Mouse (Mus musculus) T-cell, adult 66 days (primary cell): Measurements from ENCODE around the gene 2610002M06Rik. TPM values are rescaled to one million over a fixed set of nuclear protein-coding genes. Genes with fewer than 3 reads are reported as not detected.

Experiments used
- total RNA-seq, 2 experiments: library from RNA; stranded (reverse); gene quantifications; 3 replicates in 1 of 2; 4 replicates in 1 of 2; pipeline ENCODE4 v1.2.4; 2023

The 2610002M06Rik gene
- total RNA-seq: 10 to 100 TPM; 15.6 to 16.8 TPM

DNA sequence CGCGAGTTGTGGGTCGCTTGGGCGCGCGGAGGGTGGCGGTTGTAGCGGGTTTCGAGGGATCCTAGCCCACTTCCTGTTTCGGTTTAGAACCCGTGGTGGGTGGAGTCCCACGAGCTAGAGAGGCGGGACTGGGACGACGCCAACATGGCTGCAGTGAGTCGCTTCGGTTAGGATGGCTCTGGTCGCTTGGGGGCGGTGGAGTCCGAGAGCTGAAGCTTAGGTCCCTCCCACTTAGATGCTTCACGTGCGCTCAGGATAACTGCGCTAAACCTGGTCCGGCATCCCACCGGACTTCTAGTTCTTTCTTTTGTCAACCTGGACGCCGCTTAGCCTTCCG, at the start of gene 2610002M06Rik:
TSS of gene 2610002M06Rik (minus strand) at position 117 of the 337 bp plus-strand sequence.

DNA sequence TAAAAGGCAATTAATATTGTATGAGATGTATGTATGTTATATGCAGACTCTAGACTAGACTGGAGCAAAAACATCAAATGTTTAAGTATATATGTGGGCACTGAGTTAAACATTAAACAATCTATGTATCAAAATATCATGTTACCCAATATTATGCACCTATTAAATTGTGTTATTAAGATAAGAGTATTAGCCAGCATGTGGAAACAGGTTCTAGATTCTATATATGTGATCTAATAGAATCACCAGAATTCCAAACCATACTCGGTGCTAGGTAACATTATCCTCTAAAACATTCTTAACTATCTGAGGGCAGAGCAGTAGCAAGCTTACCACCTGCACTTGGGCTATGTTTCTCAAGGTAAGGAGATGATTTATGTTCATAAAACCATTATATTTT, 23.8 kb downstream of the 2610002M06Rik start, which contains the start of gene Tent5d:
TSS of gene Tent5d (plus strand) at position 301 of the 400 bp plus-strand sequence.

Other genes with a start within 250 kb of the 2610002M06Rik start
- gene Tbx22, start 148.4 kb downstream of the 2610002M06Rik start, total RNA-seq: not detected
- not detected for gene Tent5d, start 23.7 kb downstream of the 2610002M06Rik start, total RNA-seq
- not detected for gene Gm732, start 132.1 kb upstream of the 2610002M06Rik start, total RNA-seq